Mouse (Mus musculus): ENCODE data around the gene Eif5a. TPM values are rescaled to one million over a fixed set of nuclear protein-coding genes. Genes with fewer than 3 reads are reported as not detected.
"Not testable (repeated sequence)": the region's sequence is repeated elsewhere in the genome, so short reads cannot be mapped to it uniquely, and the experiment has no call there.

Gene Eif5a
- polyA plus RNA-seq, 1 experiment from 2014 or later = 774 TPM

- Histone ChIP-seq H3K36me3 (ENCODE audit: control insufficient read depth, insufficient read depth) (peaks cover 47% of the 10 kb centered on the region), H3K4me1 (replicated peaks; ENCODE audit: control insufficient read depth, insufficient read depth, low read length) (0 out of 2 replicates have a peak, but pooled peaks cover 5% of the 10 kb centered on the region), H3K4me3 (ENCODE audit: low read depth, low read length) (no peak overlapping the region), H3K4me2 (replicated peaks; ENCODE audit: low read depth) (no peak overlapping the region), H3K9ac (ENCODE audit: low read depth, low read length) (no peak overlapping the region), H3K9me3 (ENCODE audit: control insufficient read depth) (no peaks in the 10 kb centered on the region), H3K27me3 (replicated peaks; ENCODE audit: control insufficient read depth, insufficient read depth, low read length) (no peaks in the 10 kb centered on the region), H3K27ac (ENCODE audit: low read depth, low read length) (no peak overlapping the region; the same call in 1 of the 2 replicates)
- WGBS = 81% methylated on average over 8 of the region's 8 CpGs
- ATAC-seq = no peak
- no peak for TF ChIP-seq CTCF (IDR thresholded peaks at IDR 0.05; ENCODE audit: low read depth)
Measured at GRCm38 (mm10) chr11:69917379-69917948, 4.3 kb downstream of the Eif5a start.

GRCm38 (mm10) chr11:69916652-69917378 lies 4.9 kb downstream of the Eif5a start:
- H3K4me1 ChIP-seq (replicated peaks; ENCODE audit: control insufficient read depth, insufficient read depth, low read length); H3K27me3 ChIP-seq (replicated peaks; ENCODE audit: control insufficient read depth, insufficient read depth, low read length); H3K4me2 ChIP-seq (replicated peaks; ENCODE audit: low read depth); H3K9ac ChIP-seq (ENCODE audit: low read depth, low read length); ATAC-seq; H3K4me3 ChIP-seq (ENCODE audit: low read depth, low read length); H3K9me3 ChIP-seq (ENCODE audit: control insufficient read depth); H3K27ac ChIP-seq (ENCODE audit: low read depth, low read length): not testable (repeated sequence)
- H3K36me3 ChIP-seq (ENCODE audit: control insufficient read depth, insufficient read depth) = peaks cover 53% of the 10 kb centered on the region
- WGBS = 59% methylated on average over 7 of the region's 7 CpGs

- Histone ChIP-seq H3K27ac (ENCODE audit: low read depth, low read length) (no peak overlapping the region), H3K9me3 (ENCODE audit: control insufficient read depth) (no peaks in the 10 kb centered on the region), H3K4me3 (ENCODE audit: low read depth, low read length) (no peak overlapping the region), H3K9ac (ENCODE audit: low read depth, low read length) (no peak overlapping the region), H3K4me2 (replicated peaks; ENCODE audit: low read depth) (0 out of 2 replicates have a peak overlapping the region, but pooled peaks have one; percentile 91), H3K4me1 (replicated peaks; ENCODE audit: control insufficient read depth, insufficient read depth, low read length) (0 out of 2 replicates have a peak, but pooled peaks cover 5% of the 10 kb centered on the region), H3K27me3 (replicated peaks; ENCODE audit: control insufficient read depth, insufficient read depth, low read length) (no peaks in the 10 kb centered on the region), H3K36me3 (ENCODE audit: control insufficient read depth, insufficient read depth) (peaks cover 62% of the 10 kb centered on the region)
- no peak for TF ChIP-seq CTCF (IDR thresholded peaks at IDR 0.05; ENCODE audit: low read depth)
- ATAC-seq = no peak
- 59% methylated on average over 5 of the region's 5 CpGs for WGBS
Measured at GRCm38 (mm10) chr11:69915667-69916627, 5.8 kb downstream of the Eif5a start.

GRCm38 (mm10) chr11:69914917-69915430 lies 6.8 kb downstream of the Eif5a start:
- Histone ChIP-seq H3K4me2 (replicated peaks; ENCODE audit: low read depth) (peak overlapping the region; percentile 91), H3K9me3 (ENCODE audit: control insufficient read depth) (no peaks in the 10 kb centered on the region), H3K27me3 (replicated peaks; ENCODE audit: control insufficient read depth, insufficient read depth, low read length) (no peaks in the 10 kb centered on the region), H3K9ac (ENCODE audit: low read depth, low read length) (no peak overlapping the region; the same call in 1 of the 2 replicates), H3K4me3 (ENCODE audit: low read depth, low read length) (peak overlapping the region; percentile 78), H3K27ac (ENCODE audit: low read depth, low read length) (no peak overlapping the region), H3K36me3 (ENCODE audit: control insufficient read depth, insufficient read depth) (peaks cover 72% of the 10 kb centered on the region), H3K4me1 (replicated peaks; ENCODE audit: control insufficient read depth, insufficient read depth, low read length) (0 out of 2 replicates have a peak, but pooled peaks cover 5% of the 10 kb centered on the region)
- no peak for ATAC-seq
- no peak for TF ChIP-seq CTCF (IDR thresholded peaks at IDR 0.05; ENCODE audit: low read depth)
- WGBS = 33% methylated on average over 9 of the region's 9 CpGs

GRCm38 (mm10) chr11:69914372-69914764 lies 7.4 kb downstream of the Eif5a start:
- 0% methylated on average over 17 of the region's 17 CpGs for WGBS
- H3K4me1 ChIP-seq (replicated peaks; ENCODE audit: control insufficient read depth, insufficient read depth, low read length) = 0 out of 2 replicates have a peak, but pooled peaks cover 3% of the 10 kb centered on the region
- peaks cover 78% of the 10 kb centered on the region for H3K36me3 ChIP-seq (ENCODE audit: control insufficient read depth, insufficient read depth)
- peak; percentile 11; the same call in 1 of the 2 replicates for ATAC-seq
- H3K9me3 ChIP-seq (ENCODE audit: control insufficient read depth) = no peaks in the 10 kb centered on the region
- H3K9ac ChIP-seq (ENCODE audit: low read depth, low read length) = peak overlapping the region; percentile 78
- H3K27me3 ChIP-seq (replicated peaks; ENCODE audit: control insufficient read depth, insufficient read depth, low read length) = no peaks in the 10 kb centered on the region
- H3K4me2 ChIP-seq (replicated peaks; ENCODE audit: low read depth) = peak overlapping the region; percentile 91
- peak overlapping the region; percentile 78 for H3K27ac ChIP-seq (ENCODE audit: low read depth, low read length)
- TF ChIP-seq CTCF (IDR thresholded peaks at IDR 0.05; ENCODE audit: low read depth) = no peak
- peak overlapping the region; percentile 78 for H3K4me3 ChIP-seq (ENCODE audit: low read depth, low read length)
